Mouse (Mus musculus) liver, embryonic 12.5 days (tissue): ENCODE measurements around the gene Efr3b. TPM values are rescaled to one million over a fixed set of nuclear protein-coding genes. Genes with fewer than 3 reads are reported as not detected.
"Not testable (repeated sequence)": the region's sequence is repeated elsewhere in the genome, so short reads cannot be mapped to it uniquely, and the experiment has no call there.

Experiments used
- ATAC-seq: fragments of 200-750 bp; cut with Nextera tagmentation; 2 replicates; pipeline ENCODE4 v1.8.0; 2017; ENCODE audit warnings: moderate number of reproducible peaks, mild to moderate bottlenecking, moderate library complexity
- H3K27ac ChIP-seq: fragments of 300-500 bp; sonication (generic); 2 replicates; pipeline ENCODE4 v1.5.1; 2016; ENCODE audit warnings: mild to moderate bottlenecking
- H3K27me3 ChIP-seq: fragments of 300-500 bp; sonication (generic); replicated peaks from 2 replicates; pipeline ENCODE4 v1.6.1; 2016; ENCODE audit warnings: mild to moderate bottlenecking, moderate library complexity
- H3K36me3 ChIP-seq: fragments of 300-500 bp; sonication (generic); 2 replicates; pipeline ENCODE4 v1.6.1; 2016; ENCODE audit warnings: mild to moderate bottlenecking, moderate library complexity
- H3K4me1 ChIP-seq: fragments of 300-500 bp; sonication (generic); 2 replicates; pipeline ENCODE4 v1.6.1; 2016
- H3K4me2 ChIP-seq: fragments of 300-500 bp; sonication (generic); 2 replicates; pipeline ENCODE4 v1.6.1; 2016; ENCODE audit warnings: mild to moderate bottlenecking, moderate library complexity
- H3K4me3 ChIP-seq: fragments of 300-500 bp; sonication (generic); 2 replicates; pipeline ENCODE4 v1.5.1; 2016; ENCODE audit warnings: mild to moderate bottlenecking, moderate library complexity
- H3K9ac ChIP-seq: fragments of 300-500 bp; sonication (generic); 2 replicates; pipeline ENCODE4 v1.6.1; 2016; ENCODE audit warnings: mild to moderate bottlenecking, moderate library complexity
- H3K9me3 ChIP-seq: fragments of 300-500 bp; sonication (generic); replicated peaks from 2 replicates; pipeline ENCODE4 v1.6.1; 2016; ENCODE audit warnings: mild to moderate bottlenecking, moderate library complexity
- WGBS: fragments of 180-500 bp; shearing (Covaris S2); methylation state at CpG from one replicate; pipeline ENCODE4 v1.1.7; 2016; ENCODE audit not compliant: insufficient replicate concordance; 5-methylcytosine and 5-hydroxymethylcytosine counted together
- polyA plus RNA-seq: library from polyadenylated mRNA; unstranded; fragments of >200 nt; fragmentation: Nextera tagmentation; extraction: Ambion mirVana; gene quantifications from 2 replicates; pipeline ENCODE4 v1.2.1, GENCODE M21; 2016

Gene Efr3b
- polyA plus RNA-seq, 1 experiment from 2014 or later = 0.41 TPM

- Histone ChIP-seq H3K9me3 (no peaks in the 10 kb centered on the region), H3K4me2 (no peak overlapping the region), H3K27ac (no peak overlapping the region), H3K4me3 (no peak overlapping the region), H3K36me3 (no peaks in the 10 kb centered on the region), H3K4me1 (no peaks in the 10 kb centered on the region), H3K9ac (no peak overlapping the region), H3K27me3 (no peaks in the 10 kb centered on the region)
- 63% methylated on average over 7 of the region's 7 CpGs for WGBS
- ATAC-seq = no peak
Observed at GRCm38 (mm10) chr12:4006079-4006478, 32.6 kb downstream of the Efr3b start.

GRCm38 (mm10) chr12:4004648-4005047 lies 34.1 kb downstream of the Efr3b start:
- H3K9me3 ChIP-seq = no peaks in the 10 kb centered on the region
- H3K4me2 ChIP-seq = no peak overlapping the region
- H3K36me3 ChIP-seq = no peaks in the 10 kb centered on the region
- H3K9ac ChIP-seq = no peak overlapping the region
- WGBS = 35% methylated on average over 6 of the region's 6 CpGs
- H3K27ac ChIP-seq = no peak overlapping the region
- H3K4me1 ChIP-seq = no peaks in the 10 kb centered on the region
- H3K4me3 ChIP-seq = no peak overlapping the region
- H3K27me3 ChIP-seq = no peaks in the 10 kb centered on the region
- no peak for ATAC-seq

GRCm38 (mm10) chr12:4000406-4000805 lies 38.3 kb downstream of the Efr3b start:
- H3K9ac ChIP-seq = no peak overlapping the region
- H3K27ac ChIP-seq = no peak overlapping the region
- 71% methylated on average over 5 of the region's 5 CpGs for WGBS
- H3K4me3 ChIP-seq = no peak overlapping the region
- no peaks in the 10 kb centered on the region for H3K27me3 ChIP-seq
- no peaks in the 10 kb centered on the region for H3K4me1 ChIP-seq
- no peaks in the 10 kb centered on the region for H3K9me3 ChIP-seq
- ATAC-seq = no peak
- no peak overlapping the region for H3K4me2 ChIP-seq
- H3K36me3 ChIP-seq = no peaks in the 10 kb centered on the region

GRCm38 (mm10) chr12:3996749-3997148 lies 42.0 kb downstream of the Efr3b start:
- Histone ChIP-seq H3K4me2 (no peak overlapping the region), H3K27me3 (0 out of 2 replicates have a peak, but pooled peaks cover 2% of the 10 kb centered on the region), H3K9ac (no peak overlapping the region), H3K4me3 (no peak overlapping the region), H3K36me3 (no peaks in the 10 kb centered on the region), H3K9me3 (no peaks in the 10 kb centered on the region), H3K4me1 (no peaks in the 10 kb centered on the region), H3K27ac (no peak overlapping the region)
- 68% methylated on average over 9 of the region's 9 CpGs for whole genome bisulfite sequencing
- ATAC-seq = no peak

- Histone ChIP-seq H3K4me2 (no peak overlapping the region), H3K36me3 (no peaks in the 10 kb centered on the region), H3K4me3 (no peak overlapping the region), H3K9me3 (no peaks in the 10 kb centered on the region), H3K4me1 (no peaks in the 10 kb centered on the region), H3K27ac (no peak overlapping the region), H3K9ac (no peak overlapping the region), H3K27me3 (0 out of 2 replicates have a peak, but pooled peaks cover 2% of the 10 kb centered on the region)
- no peak for ATAC-seq
- WGBS = 79% methylated on average over 3 of the region's 3 CpGs
Observed at GRCm38 (mm10) chr12:3991047-3991446, 47.7 kb downstream of the Efr3b start.

- Histone ChIP-seq H3K9ac (no peak overlapping the region), H3K27ac (no peak overlapping the region), H3K4me1 (no peaks in the 10 kb centered on the region), H3K36me3 (no peaks in the 10 kb centered on the region), H3K9me3 (no peaks in the 10 kb centered on the region), H3K4me2 (no peak overlapping the region), H3K4me3 (no peak overlapping the region), H3K27me3 (0 out of 2 replicates have a peak, but pooled peaks cover 7% of the 10 kb centered on the region)
- no peak for ATAC-seq
- WGBS = 17% methylated on average over 2 of the region's 2 CpGs
Observed at GRCm38 (mm10) chr12:3989943-3990342, 48.8 kb downstream of the Efr3b start.

GRCm38 (mm10) chr12:3984446-3984845 lies 54.3 kb downstream of the Efr3b start:
- whole genome bisulfite sequencing = 62% methylated on average over 9 of the region's 9 CpGs
- no peak for ATAC-seq
- Histone ChIP-seq H3K9me3 (no peaks in the 10 kb centered on the region), H3K4me1 (peaks cover 16% of the 10 kb centered on the region), H3K36me3 (no peaks in the 10 kb centered on the region), H3K27me3 (peaks cover 41% of the 10 kb centered on the region), H3K9ac (no peak overlapping the region), H3K4me2 (no peak overlapping the region), H3K4me3 (no peak overlapping the region), H3K27ac (no peak overlapping the region)

GRCm38 (mm10) chr12:3983736-3984135 lies 55.0 kb downstream of the Efr3b start:
- WGBS = 0% methylated on average over 1 of the region's 1 CpGs
- no peak for ATAC-seq
- Histone ChIP-seq H3K4me3 (no peak overlapping the region), H3K9ac (no peak overlapping the region), H3K27ac (no peak overlapping the region), H3K4me2 (no peak overlapping the region), H3K9me3 (no peaks in the 10 kb centered on the region), H3K36me3 (no peaks in the 10 kb centered on the region), H3K27me3 (peaks cover 41% of the 10 kb centered on the region), H3K4me1 (peaks cover 16% of the 10 kb centered on the region)

- Histone ChIP-seq H3K9me3 (no peaks in the 10 kb centered on the region), H3K27ac (no peak overlapping the region), H3K9ac (no peak overlapping the region; the same call in 1 of the 2 replicates), H3K4me1 (peaks cover 16% of the 10 kb centered on the region), H3K4me2 (peak overlapping the region; percentile 73), H3K4me3 (peak overlapping the region; percentile 41; the same call in 1 of the 2 replicates), H3K36me3 (no peaks in the 10 kb centered on the region), H3K27me3 (peaks cover 53% of the 10 kb centered on the region)
- no peak for ATAC-seq
- 29% methylated on average over 6 of the region's 6 CpGs for WGBS
Observed at GRCm38 (mm10) chr12:3982257-3982656, 56.5 kb downstream of the Efr3b start.

- peaks cover 53% of the 10 kb centered on the region for H3K27me3 ChIP-seq
- H3K9me3 ChIP-seq = no peaks in the 10 kb centered on the region
- peak overlapping the region; percentile 2; the same call in 1 of the 2 replicates for H3K9ac ChIP-seq
- peak overlapping the region; percentile 73 for H3K4me2 ChIP-seq
- peaks cover 16% of the 10 kb centered on the region for H3K4me1 ChIP-seq
- H3K4me3 ChIP-seq = peak overlapping the region; percentile 41
- ATAC-seq = peak; percentile 90
- 2% methylated on average over 41 of the region's 41 CpGs for WGBS
- no peak overlapping the region for H3K27ac ChIP-seq
- H3K36me3 ChIP-seq = no peaks in the 10 kb centered on the region
Observed at GRCm38 (mm10) chr12:3981350-3982131, 57.2 kb downstream of the Efr3b start.

GRCm38 (mm10) chr12:3980991-3981349 lies 57.7 kb downstream of the Efr3b start:
- H3K27me3 ChIP-seq = peaks cover 53% of the 10 kb centered on the region
- no peak overlapping the region for H3K9ac ChIP-seq
- ATAC-seq = no peak; the same call in 1 of the 2 replicates
- H3K9me3 ChIP-seq = no peaks in the 10 kb centered on the region
- H3K4me3 ChIP-seq = no peak overlapping the region
- WGBS = 50% methylated on average over 1 of the region's 1 CpGs
- H3K36me3 ChIP-seq = no peaks in the 10 kb centered on the region
- H3K27ac ChIP-seq = no peak overlapping the region
- peak overlapping the region; percentile 73 for H3K4me2 ChIP-seq
- peaks cover 16% of the 10 kb centered on the region for H3K4me1 ChIP-seq

- not testable (repeated sequence) for H3K4me1 ChIP-seq, H3K9me3 ChIP-seq, H3K4me2 ChIP-seq, H3K36me3 ChIP-seq, H3K4me3 ChIP-seq, ATAC-seq, H3K9ac ChIP-seq, H3K27ac ChIP-seq
- H3K27me3 ChIP-seq = 0 out of 2 replicates have a peak, but pooled peaks cover 12% of the 10 kb centered on the region
- 86% methylated on average over 6 of the region's 6 CpGs for WGBS
Observed at GRCm38 (mm10) chr12:3973169-3973568, 65.5 kb downstream of the Efr3b start.
